Mouse (Mus musculus) megakaryocyte, embryonic 14.5 days (primary cell): ENCODE measurements around the gene Retreg1.

Experiments
- FLI1 ChIP-seq: IDR thresholded peaks from 2 replicates; pipeline ENCODE4 v1.6.1; 2012; ENCODE audit warnings: low read length, inconsistent platforms, mixed read lengths
- GATA1 ChIP-seq: IDR thresholded peaks from 3 replicates; pipeline ENCODE4 v1.6.1; 2012; ENCODE audit warnings: mixed read lengths, low read length, inconsistent platforms, borderline replicate concordance

GRCm38 (mm10) chr15:25956422-25957117 lies 113.6 kb downstream of the Retreg1 start:
- TF ChIP-seq GATA1 (no peak), FLI1 (no peak)
